Mouse (Mus musculus) heart, embryonic 16.5 days (tissue): ENCODE measurements around the gene Wnt5b. TPM values are rescaled to one million over a fixed set of nuclear protein-coding genes. Genes with fewer than 3 reads are reported as not detected.

ENCODE experiments used
- ATAC-seq: fragments of 200-750 bp; cut with Nextera tagmentation; replicated peaks from 2 replicates; pipeline ENCODE4 v1.8.0; 2017; ENCODE audit warnings: moderate number of reproducible peaks; ENCODE audit not compliant: insufficient read depth, low FRiP score; ENCODE audit errors: extremely low read depth
- H3K27ac ChIP-seq: fragments of 300-500 bp; sonication (generic); 2 replicates; pipeline ENCODE4 v1.5.1; 2014; ENCODE audit warnings: mild to moderate bottlenecking, low read length, control low read depth, moderate library complexity
- H3K27me3 ChIP-seq: fragments of 300-500 bp; sonication (generic); 2 replicates; pipeline ENCODE4 v1.6.1; 2014; ENCODE audit warnings: low read length, mixed read lengths; ENCODE audit not compliant: control insufficient read depth, insufficient read depth
- H3K36me3 ChIP-seq: fragments of 300-500 bp; sonication (generic); 2 replicates; pipeline ENCODE4 v1.6.1; 2014; ENCODE audit not compliant: control insufficient read depth, insufficient read depth
- H3K4me1 ChIP-seq: fragments of 300-500 bp; sonication (generic); 2 replicates; pipeline ENCODE4 v1.6.1; 2014; ENCODE audit warnings: low read length, mixed read lengths; ENCODE audit not compliant: control insufficient read depth, insufficient read depth
- H3K4me2 ChIP-seq: fragments of 300-500 bp; sonication (generic); 2 replicates; pipeline ENCODE4 v1.6.1; 2014; ENCODE audit warnings: low read depth, mild to moderate bottlenecking, control low read depth, low read length
- H3K4me3 ChIP-seq: fragments of 300-500 bp; sonication (generic); 2 replicates; pipeline ENCODE4 v1.5.1; 2014; ENCODE audit warnings: mild to moderate bottlenecking, control low read depth, low read length
- H3K9ac ChIP-seq: fragments of 300-500 bp; sonication (generic); 2 replicates; pipeline ENCODE4 v1.6.1; 2014; ENCODE audit warnings: low read length, control low read depth
- H3K9me3 ChIP-seq: fragments of 300-500 bp; sonication (generic); replicated peaks from 2 replicates; pipeline ENCODE4 v1.6.1; 2016; ENCODE audit warnings: low read length; ENCODE audit not compliant: control insufficient read depth
- WGBS: fragments of 180-500 bp; shearing (Covaris S2); extraction: QIAGEN DNeasy Blood & Tissue Kit; methylation state at CpG from one replicate; pipeline ENCODE4 v1.1.7; 2014; 5-methylcytosine and 5-hydroxymethylcytosine counted together
- polyA plus RNA-seq: library from polyadenylated mRNA; unstranded; fragments of >200 nt; fragmentation: Nextera tagmentation; extraction: Ambion mirVana; gene quantifications from 2 replicates; pipeline ENCODE4 v1.2.1, GENCODE M21; 2015

Wnt5b gene
- polyA plus RNA-seq, 1 experiment from 2014 or later: 5.6 TPM

DNA sequence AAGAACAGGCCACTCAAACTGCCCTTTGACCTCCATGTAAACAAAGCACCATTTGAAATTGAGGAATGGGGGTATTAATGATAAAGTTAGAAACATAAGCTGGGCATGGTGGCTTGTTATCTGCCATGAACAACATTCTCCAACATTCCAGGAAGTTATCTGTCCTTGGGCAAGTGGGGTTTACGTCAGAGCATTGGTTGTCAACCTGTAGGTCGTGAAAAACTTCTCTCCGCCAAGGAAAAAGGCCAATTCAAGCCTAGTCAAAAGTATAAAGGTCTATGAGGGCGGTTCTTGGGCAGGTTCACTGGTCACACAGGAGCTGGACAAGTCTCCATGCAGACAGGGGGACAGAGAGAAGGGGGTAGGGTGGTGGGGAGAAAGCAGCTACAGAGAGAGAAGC, 123.1 kb downstream of the Wnt5b start:
- H3K4me2 ChIP-seq: no peak overlapping the region
- peaks cover 13% of the 10 kb centered on the region for H3K4me1 ChIP-seq
- no peak overlapping the region for H3K4me3 ChIP-seq
- no peak overlapping the region for H3K27ac ChIP-seq
- no peaks in the 10 kb centered on the region for H3K9me3 ChIP-seq
- H3K9ac ChIP-seq: no peak overlapping the region
- no peaks in the 10 kb centered on the region for H3K36me3 ChIP-seq
- H3K27me3 ChIP-seq: no peaks in the 10 kb centered on the region
- no peak for ATAC-seq
- 52% methylated on average over 4 of the region's 4 CpGs for WGBS

DNA sequence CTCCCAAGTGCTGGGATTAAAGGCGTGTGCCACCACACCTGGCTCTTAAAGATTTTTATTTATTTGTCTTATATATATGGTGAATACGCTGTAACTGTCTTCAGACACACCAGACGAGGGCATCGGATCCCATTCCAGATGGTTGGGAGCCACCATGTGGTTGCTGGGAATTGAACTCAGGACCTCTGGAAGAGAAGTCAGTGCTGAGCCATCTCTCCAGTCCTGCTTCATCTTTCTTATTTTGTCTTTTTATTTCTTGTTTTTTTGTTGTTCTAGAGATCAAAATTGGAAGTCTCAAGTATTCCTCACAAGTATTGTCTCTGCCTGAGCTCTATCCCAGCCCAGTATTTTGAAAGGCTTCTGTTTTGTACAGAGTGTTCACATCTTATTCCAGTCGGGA, 123.8 kb downstream of the Wnt5b start:
- H3K4me1 ChIP-seq: peaks cover 13% of the 10 kb centered on the region
- ATAC-seq: no peak

DNA sequence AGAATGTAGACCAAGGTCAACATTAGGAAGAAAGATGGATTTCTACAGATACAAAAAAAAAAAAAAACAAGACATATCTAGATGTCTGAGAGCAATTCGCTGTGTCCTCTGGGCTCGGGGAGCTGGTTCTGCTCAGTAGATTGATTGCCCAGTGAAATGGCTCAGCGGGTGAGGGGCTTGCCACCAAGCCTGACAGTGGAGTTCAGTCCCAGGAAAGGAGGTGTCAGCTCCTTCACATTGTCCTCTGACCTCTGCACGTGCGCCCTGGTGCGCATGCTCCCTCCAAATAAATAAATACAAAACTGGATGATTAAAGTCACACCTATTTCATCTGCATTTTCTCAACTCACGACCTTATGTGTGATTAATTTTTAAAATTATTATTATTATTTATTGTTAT, 124.7 kb downstream of the Wnt5b start:
- H3K36me3 ChIP-seq: no peaks in the 10 kb centered on the region
- no peaks in the 10 kb centered on the region for H3K27me3 ChIP-seq
- peak overlapping the region; percentile 78 for H3K27ac ChIP-seq
- H3K4me2 ChIP-seq: no peak overlapping the region
- H3K9me3 ChIP-seq: no peaks in the 10 kb centered on the region
- H3K9ac ChIP-seq: no peak overlapping the region
- ATAC-seq: no peak
- WGBS: 66% methylated on average over 7 of the region's 7 CpGs
- H3K4me3 ChIP-seq: no peak overlapping the region
- H3K4me1 ChIP-seq: peaks cover 13% of the 10 kb centered on the region

More for the DNA sequence above, 123.8 kb downstream of the Wnt5b start:
- H3K4me2 ChIP-seq: no peak overlapping the region
- no peaks in the 10 kb centered on the region for H3K27me3 ChIP-seq
- H3K36me3 ChIP-seq: no peaks in the 10 kb centered on the region
- H3K4me3 ChIP-seq: no peak overlapping the region
- no peak overlapping the region for H3K27ac ChIP-seq
- 92% methylated on average over 5 of the region's 5 CpGs for WGBS
- H3K9me3 ChIP-seq: no peaks in the 10 kb centered on the region
- no peak overlapping the region for H3K9ac ChIP-seq

DNA sequence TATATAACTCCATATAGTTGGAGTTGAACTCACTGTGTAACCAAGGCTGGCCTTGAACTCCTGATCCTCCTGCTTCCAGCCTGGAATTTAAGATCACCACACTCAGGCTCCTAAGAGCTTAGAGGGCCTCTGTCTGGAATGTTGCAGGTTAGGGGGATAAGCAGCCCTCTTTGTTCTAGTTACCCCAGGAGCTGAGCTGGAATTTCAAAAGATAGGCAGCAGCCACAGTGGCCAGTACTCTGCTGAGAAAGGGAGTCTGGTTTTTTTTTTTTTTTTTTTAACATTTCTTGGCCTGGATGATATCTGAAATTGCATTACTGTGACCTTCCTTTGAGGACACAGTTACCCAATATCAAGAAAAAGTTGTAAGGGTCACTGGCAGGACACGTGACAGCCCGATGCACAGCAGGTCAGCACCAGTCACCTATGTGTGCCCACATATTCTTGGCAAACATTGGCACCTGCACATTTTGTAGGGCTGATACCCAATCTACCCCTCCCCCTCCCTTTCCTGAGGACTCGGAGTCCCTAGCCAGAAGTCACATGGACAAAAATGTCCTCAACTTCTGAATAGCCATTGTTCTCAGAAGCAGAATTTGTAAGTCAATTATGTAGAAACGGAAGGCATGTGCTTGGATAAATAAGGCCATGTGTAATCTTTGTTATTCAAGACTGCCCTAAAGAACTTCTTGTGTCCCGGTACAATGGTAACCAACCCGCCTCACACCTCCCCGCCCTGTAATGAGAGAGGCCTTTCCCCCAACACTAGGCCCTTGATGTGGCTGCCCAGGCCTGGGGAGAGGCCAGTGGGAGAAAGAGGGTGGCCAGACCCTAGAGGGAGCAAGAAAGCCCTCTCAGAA, 125.5 kb downstream of the Wnt5b start:
- no peaks in the 10 kb centered on the region for H3K9me3 ChIP-seq

DNA sequence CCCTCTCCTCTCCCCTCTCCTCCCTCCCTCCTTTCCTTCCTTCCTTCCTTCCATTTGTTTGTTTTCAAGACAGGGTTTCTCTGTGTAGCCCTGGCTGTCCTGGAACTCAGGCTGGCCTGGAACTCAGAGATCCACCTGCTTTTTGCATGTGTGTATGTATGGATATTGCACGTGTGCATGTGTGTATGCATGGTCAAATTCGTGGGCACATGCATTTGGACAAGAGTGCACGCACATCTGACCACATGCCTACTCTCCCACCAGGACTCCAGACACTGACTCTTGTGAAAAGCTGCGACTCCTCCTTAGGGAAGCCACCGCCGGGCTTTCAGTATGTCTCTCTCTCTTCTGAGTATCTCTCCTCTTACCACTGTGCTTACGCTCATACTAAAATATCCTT, 126.3 kb downstream of the Wnt5b start:
- ATAC-seq: no peak
- peaks cover 13% of the 10 kb centered on the region for H3K4me1 ChIP-seq
- no peaks in the 10 kb centered on the region for H3K36me3 ChIP-seq
- H3K4me2 ChIP-seq: no peak overlapping the region
- H3K27ac ChIP-seq: peak overlapping the region; percentile 78
- no peaks in the 10 kb centered on the region for H3K9me3 ChIP-seq
- H3K9ac ChIP-seq: no peak overlapping the region
- WGBS: 77% methylated on average over 7 of the region's 7 CpGs
- H3K4me3 ChIP-seq: no peak overlapping the region
- no peaks in the 10 kb centered on the region for H3K27me3 ChIP-seq

More for the DNA sequence above, 125.5 kb downstream of the Wnt5b start:
- no peak overlapping the region for H3K4me3 ChIP-seq
- 0 out of 2 replicates have a peak, but pooled peaks have one; percentile 34 for ATAC-seq
- H3K27ac ChIP-seq: peak overlapping the region; percentile 78
- H3K27me3 ChIP-seq: no peaks in the 10 kb centered on the region
- WGBS: 43% methylated on average over 7 of the region's 7 CpGs
- H3K4me2 ChIP-seq: no peak overlapping the region
- H3K36me3 ChIP-seq: no peaks in the 10 kb centered on the region
- no peak overlapping the region for H3K9ac ChIP-seq
- H3K4me1 ChIP-seq: peaks cover 13% of the 10 kb centered on the region

DNA sequence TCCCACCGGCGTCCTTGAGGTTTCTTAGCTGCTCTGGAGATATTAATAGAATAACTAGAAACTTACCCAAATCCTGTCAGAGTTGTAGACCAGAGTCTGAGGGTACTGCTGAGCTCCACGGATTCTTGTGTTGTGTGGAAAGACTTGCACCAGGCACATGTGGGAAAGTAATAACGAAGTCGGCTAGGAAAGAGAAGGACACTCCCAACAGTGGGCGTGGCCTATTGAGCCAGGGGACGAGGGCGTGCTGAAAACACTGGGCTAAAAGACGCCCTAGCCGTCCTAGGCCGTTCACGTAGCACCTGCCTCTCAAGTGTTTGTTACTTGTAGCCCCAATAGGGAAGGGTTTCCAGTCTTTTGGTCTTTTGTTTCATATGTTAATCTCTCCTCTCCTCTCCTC, 126.8 kb downstream of the Wnt5b start, which contains the start of gene Adipor2:
Adipor2 (minus strand) TSS at position 351 of the 400 bp plus-strand sequence.
- Histone ChIP-seq H3K27ac (peak within 1 kb of the TSS; percentile 78), H3K9me3 (no peaks in the 10 kb centered on the region), H3K4me3 (peak within 1 kb of the TSS; percentile 41), H3K4me1 (peaks cover 13% of the 10 kb centered on the region), H3K9ac (peak within 1 kb of the TSS; percentile 27; the same call in 1 of the 2 replicates), H3K4me2 (peak within 1 kb of the TSS; percentile 61), H3K27me3 (no peaks in the 10 kb centered on the region), H3K36me3 (no peaks in the 10 kb centered on the region)
- peak; percentile 64 for ATAC-seq
- WGBS: 9% methylated on average over 12 of the region's 12 CpGs

DNA sequence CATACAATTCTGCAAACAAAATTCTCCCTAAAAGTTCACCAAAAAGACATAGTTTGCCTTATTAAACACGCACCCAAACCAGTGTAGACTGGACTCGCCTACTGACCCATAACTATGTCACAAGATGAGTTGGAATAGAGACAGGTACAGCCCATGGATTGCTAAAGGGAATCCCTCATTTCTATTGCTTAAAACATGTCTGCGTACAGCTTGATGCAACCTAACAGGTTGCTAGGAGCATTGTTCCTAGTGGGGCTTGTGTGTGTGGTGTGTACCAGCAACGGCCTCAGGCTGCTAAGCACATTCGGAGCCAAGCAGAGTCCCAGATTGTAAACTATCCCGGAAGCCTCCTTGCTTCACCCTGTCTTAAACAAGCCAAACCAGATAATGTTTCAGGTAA, 127.5 kb downstream of the Wnt5b start:
- Histone ChIP-seq H3K4me3 (peak overlapping the region; percentile 3; the same call in 1 of the 2 replicates), H3K4me1 (peaks cover 13% of the 10 kb centered on the region), H3K36me3 (no peaks in the 10 kb centered on the region), H3K4me2 (peak overlapping the region; percentile 61), H3K9ac (no peak overlapping the region; the same call in 1 of the 2 replicates), H3K27ac (no peak overlapping the region), H3K9me3 (no peaks in the 10 kb centered on the region), H3K27me3 (no peaks in the 10 kb centered on the region)
- ATAC-seq: no peak
- WGBS: 70% methylated on average over 6 of the region's 6 CpGs

DNA sequence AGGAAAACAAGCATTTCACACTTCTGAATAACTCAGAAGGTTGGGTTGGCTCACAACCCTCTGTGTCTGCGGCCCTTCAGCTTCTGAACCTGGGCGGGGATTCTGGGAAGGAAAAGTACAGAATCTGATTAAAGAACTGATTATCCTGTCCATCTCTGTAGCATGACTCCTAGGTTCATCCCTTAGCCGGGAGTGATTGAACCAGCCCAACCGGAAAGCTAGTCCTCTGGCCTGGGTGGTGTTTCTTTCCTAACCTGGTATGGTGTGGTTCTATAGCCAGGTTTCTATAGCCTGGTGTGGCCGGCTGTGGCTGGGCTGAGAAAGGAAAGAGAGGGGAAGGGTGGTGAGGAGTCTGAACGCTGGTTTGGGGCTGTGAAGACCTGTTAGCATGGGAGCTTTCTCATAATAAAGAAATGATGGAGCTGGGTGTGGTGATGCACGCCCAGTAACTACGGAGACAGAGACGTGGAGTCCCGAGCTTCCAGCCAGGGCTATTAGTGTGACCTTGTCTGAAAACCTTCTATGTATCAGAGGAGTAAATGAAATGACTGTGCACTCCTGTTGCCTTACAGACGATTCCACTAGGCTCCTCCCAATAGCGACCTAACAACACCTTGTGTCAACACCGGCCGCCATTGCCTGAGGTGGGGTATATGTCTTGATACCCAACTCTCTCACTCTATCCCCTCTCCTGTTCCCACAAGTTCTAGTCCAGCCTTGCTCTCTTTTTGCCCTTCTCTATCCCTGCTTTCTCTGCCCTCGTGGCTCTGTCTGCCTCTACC, 129.7 kb downstream of the Wnt5b start:
- Histone ChIP-seq H3K4me2 (no peak overlapping the region), H3K4me1 (peaks cover 20% of the 10 kb centered on the region), H3K4me3 (no peak overlapping the region), H3K27ac (no peak overlapping the region), H3K9me3 (no peaks in the 10 kb centered on the region), H3K27me3 (no peaks in the 10 kb centered on the region), H3K36me3 (no peaks in the 10 kb centered on the region), H3K9ac (no peak overlapping the region)
- 85% methylated on average over 15 of the region's 15 CpGs for WGBS
- no peak for ATAC-seq

DNA sequence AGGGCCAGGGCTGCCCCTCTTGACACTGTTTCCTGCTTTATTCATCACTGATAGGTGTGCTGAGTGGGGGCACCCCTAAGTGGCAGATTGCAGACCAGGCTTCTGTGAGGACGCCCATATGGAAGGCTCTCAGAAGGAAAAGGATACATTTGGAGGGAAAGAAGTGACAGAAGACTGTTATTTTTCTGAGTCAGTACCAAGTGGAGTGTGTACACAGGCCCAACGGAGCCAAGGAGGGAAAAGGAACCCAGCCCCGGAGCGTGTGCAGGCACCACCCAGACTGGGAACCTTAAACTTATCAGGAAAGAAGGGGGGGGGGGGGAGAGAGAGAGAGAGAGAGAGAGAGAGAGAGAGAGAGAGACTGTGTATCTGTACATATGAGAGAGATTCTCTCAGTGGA, 131.6 kb downstream of the Wnt5b start:
- Histone ChIP-seq H3K4me2 (no peak overlapping the region), H3K9me3 (no peaks in the 10 kb centered on the region), H3K36me3 (no peaks in the 10 kb centered on the region), H3K9ac (no peak overlapping the region), H3K4me1 (peaks cover 11% of the 10 kb centered on the region), H3K27me3 (no peaks in the 10 kb centered on the region), H3K27ac (no peak overlapping the region), H3K4me3 (no peak overlapping the region)
- WGBS: 70% methylated on average over 4 of the region's 4 CpGs
- no peak for ATAC-seq
